Mouse (Mus musculus): ENCODE measurements around the gene 4932438H23Rik.

4932438H23Rik gene

GRCm38 (mm10) chr16:91095022-91095421 lies at the start of gene 4932438H23Rik:
Gene 4932438H23Rik (minus strand): TSS chr16:91095122.
- no peak for DNase-seq (ENCODE audit: extremely low read depth, low read depth, low spot score)

- no peak for DNase-seq (ENCODE audit: extremely low read depth, low read depth, low spot score)
Observed at GRCm38 (mm10) chr16:91140991-91141630, 46.2 kb upstream of the 4932438H23Rik start.

- DNase-seq (ENCODE audit: extremely low read depth, low read depth, low spot score) = no peak
Observed at GRCm38 (mm10) chr16:91140457-91140856, 45.5 kb upstream of the 4932438H23Rik start.

GRCm38 (mm10) chr16:91140056-91140455 lies 45.1 kb upstream of the 4932438H23Rik start:
- no peak for DNase-seq (ENCODE audit: extremely low read depth, low read depth, low spot score)

GRCm38 (mm10) chr16:91139481-91139880 lies 44.6 kb upstream of the 4932438H23Rik start:
- DNase-seq (ENCODE audit: extremely low read depth, low read depth, low spot score) = no peak

GRCm38 (mm10) chr16:91138736-91139135 lies 43.8 kb upstream of the 4932438H23Rik start:
- DNase-seq (ENCODE audit: extremely low read depth, low read depth, low spot score) = no peak

DNA sequence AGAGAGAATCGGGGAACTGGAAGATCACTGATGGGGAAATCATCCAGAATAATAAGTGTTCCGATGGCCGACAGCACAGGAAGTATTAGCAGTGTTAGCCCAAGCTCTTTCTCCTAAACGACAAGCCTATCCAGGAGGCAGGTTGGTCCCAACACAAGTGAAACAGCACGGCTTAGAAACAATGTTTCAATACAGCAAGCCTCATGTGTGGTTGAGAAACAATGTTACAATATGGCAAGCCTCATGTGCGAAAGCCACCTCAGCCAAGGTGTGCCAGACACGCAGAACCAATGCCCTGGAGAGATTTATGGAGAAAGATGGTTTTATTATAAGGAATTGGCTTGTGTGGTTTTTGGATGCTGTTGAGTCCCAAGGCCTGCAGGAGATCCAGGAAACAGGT lies 43.2 kb upstream of the 4932438H23Rik start:
- DNase-seq (ENCODE audit: extremely low read depth, low read depth, low spot score) = no peak

GRCm38 (mm10) chr16:91136607-91137006 lies 41.7 kb upstream of the 4932438H23Rik start:
- DNase-seq (ENCODE audit: extremely low read depth, low read depth, low spot score) = no peak

GRCm38 (mm10) chr16:91129916-91130315 lies 35.0 kb upstream of the 4932438H23Rik start:
- no peak for DNase-seq (ENCODE audit: extremely low read depth, low read depth, low spot score)

DNA sequence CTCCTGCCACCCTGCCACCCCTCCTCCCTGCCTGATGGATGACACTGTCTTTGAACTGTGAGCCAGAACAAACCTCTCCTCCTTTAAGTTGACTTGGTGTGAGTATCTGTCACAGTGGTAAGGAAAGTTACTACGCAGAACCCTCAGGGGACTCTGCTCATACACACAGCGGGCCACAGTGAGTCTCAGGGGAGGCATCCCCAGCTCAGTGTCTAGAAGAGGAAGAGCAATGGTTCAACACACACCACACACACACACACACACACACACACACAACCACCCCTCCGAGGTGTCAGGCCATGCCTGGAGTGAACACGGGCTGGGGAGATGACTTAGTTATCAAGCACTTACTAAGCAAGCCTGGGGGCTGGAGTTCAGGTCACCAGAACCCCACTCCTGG lies 33.5 kb upstream of the 4932438H23Rik start:
- DNase-seq (ENCODE audit: extremely low read depth, low read depth, low spot score) = no peak

GRCm38 (mm10) chr16:91126734-91127524 lies 32.0 kb upstream of the 4932438H23Rik start:
- DNase-seq (ENCODE audit: extremely low read depth, low read depth, low spot score) = no peak

DNA sequence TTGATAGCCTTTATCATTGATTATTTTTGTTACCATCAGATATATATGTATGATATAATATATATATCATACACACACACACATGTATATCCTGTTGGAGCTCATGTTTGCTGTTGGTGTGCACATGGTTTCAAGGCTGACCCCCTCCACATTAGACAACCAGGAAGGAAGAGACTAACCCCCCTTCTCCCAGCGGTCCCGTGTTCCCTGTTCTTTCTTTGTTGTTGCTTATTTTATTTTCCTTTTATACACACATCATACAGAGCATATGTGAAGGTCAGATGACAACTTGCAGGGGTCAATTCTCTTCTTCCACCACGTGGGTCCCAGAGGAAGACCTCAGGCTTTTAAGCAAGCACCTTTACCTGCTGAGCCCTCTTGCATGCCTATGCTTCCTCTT lies 29.3 kb upstream of the 4932438H23Rik start:
- no peak for DNase-seq (ENCODE audit: extremely low read depth, low read depth, low spot score)

- no peak for DNase-seq (ENCODE audit: extremely low read depth, low read depth, low spot score)
Observed at GRCm38 (mm10) chr16:91123821-91124220, 28.9 kb upstream of the 4932438H23Rik start.

DNA sequence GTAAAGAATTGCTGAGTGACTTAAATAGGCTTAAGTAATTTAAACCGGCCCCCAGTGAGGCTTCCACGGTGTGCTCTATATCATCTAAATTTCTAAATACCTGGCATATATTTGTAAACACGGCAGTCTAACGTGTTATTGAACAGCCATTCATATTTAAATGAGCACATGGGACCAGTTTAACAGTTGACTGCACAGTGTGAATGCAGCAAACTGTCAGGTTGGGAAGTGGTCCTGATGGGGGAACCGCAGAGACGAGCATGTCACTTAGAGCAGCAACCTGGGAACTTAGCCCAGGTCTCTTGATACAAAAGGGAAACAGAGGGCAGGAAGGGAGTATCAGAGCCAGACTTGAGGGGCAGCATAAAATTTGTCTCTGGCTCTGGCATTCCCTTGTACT lies 25.0 kb upstream of the 4932438H23Rik start:
- DNase-seq (ENCODE audit: extremely low read depth, low read depth, low spot score) = no peak

GRCm38 (mm10) chr16:91116696-91117095 lies 21.8 kb upstream of the 4932438H23Rik start:
- no peak for DNase-seq (ENCODE audit: extremely low read depth, low read depth, low spot score)

DNA sequence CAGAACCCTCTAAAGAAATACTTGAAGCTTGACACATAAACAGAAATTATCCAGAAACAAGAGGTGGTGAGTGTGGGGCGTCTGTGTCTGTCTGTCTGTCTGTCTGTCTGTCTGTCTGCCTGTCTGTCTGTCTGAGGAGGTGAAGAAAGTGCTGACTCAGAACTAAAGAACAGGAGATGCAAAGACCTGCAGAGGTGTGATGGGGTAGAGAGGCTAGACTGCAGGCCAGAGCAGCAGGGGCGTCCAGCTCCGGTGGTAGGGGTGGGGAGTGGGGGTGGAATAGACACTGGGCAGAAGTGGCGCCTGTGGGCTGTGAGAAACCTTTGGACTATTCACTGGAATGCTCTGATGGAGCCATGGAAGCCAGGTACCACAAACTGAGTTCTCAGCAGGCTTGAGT lies 21.1 kb upstream of the 4932438H23Rik start:
- no peak for DNase-seq (ENCODE audit: extremely low read depth, low read depth, low spot score)

DNA sequence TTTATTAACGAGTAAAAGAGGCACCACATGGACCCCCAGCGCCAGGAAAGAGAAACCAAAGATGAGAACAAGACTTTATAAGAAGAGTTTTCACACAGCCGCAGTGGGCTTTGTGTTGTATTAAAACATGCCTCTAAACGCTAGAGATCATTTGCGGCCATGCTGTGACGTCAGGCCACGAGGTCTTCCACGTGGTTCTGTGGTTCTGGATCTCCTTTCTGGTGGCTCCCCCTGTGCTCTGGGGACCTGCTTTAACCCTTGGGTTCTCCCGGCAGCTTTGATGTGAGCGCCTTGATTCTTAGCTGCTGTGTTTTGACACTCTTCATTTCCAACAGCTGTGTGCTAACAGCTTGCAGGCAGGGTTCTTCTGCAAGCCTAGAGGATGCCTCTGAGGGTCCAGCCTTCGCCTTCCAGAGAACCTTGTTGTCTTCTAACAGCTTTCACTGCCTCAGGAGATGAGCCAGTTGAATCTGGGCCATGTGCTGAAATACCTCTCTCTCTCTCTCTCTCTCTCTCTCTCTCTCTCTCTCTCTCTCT lies 16.1 kb upstream of the 4932438H23Rik start:
- DNase-seq (ENCODE audit: extremely low read depth, low read depth, low spot score) = no peak

GRCm38 (mm10) chr16:91107608-91108007 lies 12.7 kb upstream of the 4932438H23Rik start:
- DNase-seq (ENCODE audit: extremely low read depth, low read depth, low spot score) = no peak

GRCm38 (mm10) chr16:91105481-91106051 lies 10.6 kb upstream of the 4932438H23Rik start:
- DNase-seq (ENCODE audit: extremely low read depth, low read depth, low spot score) = no peak

DNA sequence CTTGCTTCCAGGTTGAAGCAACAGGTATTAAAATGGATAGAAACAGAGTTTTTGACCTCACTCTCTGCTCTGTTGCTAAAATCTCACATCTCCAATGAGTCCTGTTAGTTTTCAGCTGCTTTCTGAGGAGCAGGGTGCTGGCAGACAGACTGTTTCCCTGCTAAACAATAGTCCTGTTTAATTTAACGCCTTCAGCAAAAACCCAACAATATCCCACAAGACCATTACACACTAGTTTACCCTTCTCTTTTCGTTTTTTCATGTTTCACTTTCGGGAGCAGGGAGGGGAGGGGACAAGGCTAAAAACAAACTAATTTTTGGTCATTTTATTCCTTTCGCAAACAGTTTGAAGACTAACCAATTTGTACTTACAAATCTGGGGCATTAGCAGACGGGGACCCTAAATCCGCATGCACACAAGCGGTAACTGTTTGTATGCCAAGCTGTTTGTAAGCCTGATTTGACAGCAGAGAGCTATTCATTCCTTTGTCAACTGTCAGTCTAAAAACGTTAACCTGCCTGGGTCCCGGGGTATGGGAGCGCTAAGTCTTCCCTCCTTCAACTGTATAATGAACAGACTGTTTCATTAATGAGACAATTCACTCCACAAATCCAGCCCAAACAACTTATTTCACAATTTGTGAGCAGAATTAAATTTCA lies 10.0 kb upstream of the 4932438H23Rik start:
- no peak for DNase-seq (ENCODE audit: extremely low read depth, low read depth, low spot score)

DNA sequence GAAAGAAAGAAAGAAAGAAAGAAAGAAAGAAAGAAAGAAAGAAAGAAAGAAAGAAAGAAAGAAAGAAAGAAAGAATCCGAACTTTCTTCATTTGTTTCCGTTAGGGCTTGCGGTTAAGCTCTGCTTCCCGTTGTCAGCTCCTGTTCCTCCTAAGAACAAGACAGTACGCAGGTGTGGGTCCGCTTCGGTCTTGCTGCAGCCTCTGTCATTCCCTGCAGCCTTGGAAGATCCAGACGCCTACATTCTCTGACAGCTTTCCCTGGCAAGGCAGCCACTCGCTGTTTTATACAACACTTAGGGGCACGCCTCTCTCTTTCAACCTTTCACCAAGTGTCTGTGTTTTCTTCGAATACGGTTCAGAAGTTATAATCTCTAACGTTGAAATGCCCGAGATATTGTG lies 8.5 kb upstream of the 4932438H23Rik start:
- no peak for DNase-seq (ENCODE audit: extremely low read depth, low read depth, low spot score)

All from fat pad, adult 2 months (tissue).